Mouse (Mus musculus): ENCODE measurements at regions not wholly inside any gene's neighbourhood (a gene's known extent, or its start where the extent isn't known, plus 50 kb on each side); places are given as distances from the start of the nearest gene placed in this dataset.

GRCm38 (mm10) chr5:148454200-148454599 is 54.5 kb upstream of the Slc7a1 start:
- ATAC-seq (ENCODE audit: poor library complexity, severe bottlenecking), result no peak

DNA sequence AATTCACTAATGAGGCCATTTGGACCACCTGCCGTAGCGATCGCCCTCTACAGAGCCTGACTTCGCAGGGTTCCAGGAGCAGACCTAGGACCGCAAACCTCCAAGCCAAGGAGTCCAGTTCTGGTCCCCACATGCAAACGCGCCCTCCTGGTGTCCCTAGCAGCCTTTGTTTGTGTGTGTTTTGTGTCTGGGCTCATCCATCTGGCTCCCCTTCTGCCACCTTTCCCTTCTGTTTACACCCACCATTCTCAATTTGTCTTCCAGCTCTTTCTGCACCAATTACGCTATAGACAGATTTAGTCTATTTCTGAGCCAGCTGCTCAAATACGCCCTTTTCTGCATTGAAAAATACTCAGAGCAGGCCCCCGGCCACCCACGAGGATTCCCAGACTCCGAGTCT is 54.1 kb upstream of the Slc7a1 start:
- ATAC-seq (ENCODE audit: poor library complexity, severe bottlenecking), result no peak

DNA sequence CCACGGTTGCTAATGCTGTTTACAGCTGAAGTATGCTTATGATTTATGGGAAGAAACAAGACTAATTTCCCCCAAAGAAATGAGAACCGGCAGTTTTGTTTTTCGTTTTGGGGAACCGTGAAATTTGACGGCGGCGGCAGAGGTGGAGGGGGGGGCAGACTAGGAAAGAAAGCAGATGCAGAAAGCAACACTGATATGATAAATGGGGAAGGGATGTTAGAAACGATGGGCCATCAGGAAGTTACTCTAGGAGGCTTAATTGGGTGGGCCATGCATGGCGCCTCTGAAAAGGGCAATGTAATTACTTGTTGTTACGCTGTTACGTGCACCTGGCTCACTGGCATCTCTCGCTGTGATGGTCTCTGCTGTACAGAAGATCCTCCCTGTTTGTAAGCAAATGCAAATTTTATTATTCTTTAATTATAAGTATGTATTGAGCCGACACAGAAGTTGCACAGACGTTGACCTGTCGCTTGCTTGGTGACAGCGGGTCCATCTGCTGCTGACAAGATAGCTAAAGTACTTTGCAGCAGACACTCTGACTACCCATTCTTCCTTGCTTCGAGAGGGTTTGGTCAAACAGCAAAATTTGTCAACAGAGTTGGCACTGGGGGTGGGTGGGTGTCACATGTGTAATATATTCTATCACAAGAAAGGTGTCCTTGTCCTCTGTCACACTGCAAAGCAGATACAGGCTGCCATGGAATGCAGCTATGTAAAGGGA is 53.4 kb upstream of the Slc7a1 start:
- ATAC-seq (ENCODE audit: poor library complexity, severe bottlenecking), result peak; percentile 53

DNA sequence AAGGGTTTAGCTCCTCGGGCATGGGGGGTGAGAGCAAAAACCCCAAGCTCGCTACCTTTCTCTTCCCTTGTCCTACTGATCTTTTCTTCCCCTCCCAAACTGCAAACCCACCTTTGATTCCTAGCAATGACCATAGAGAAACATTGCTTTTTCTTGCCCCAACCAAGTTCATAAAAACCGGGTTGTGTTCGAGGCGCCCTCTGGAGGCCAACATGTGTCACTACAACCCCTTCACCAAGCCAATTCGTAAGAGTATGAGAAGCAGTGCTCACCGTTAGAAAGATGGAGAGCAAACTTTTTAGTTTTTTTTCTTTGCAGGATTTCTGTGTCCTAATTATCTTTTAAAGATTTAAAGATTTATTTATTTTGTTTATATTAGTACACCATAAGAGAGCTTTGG is 52.1 kb upstream of the Slc7a1 start:
- ATAC-seq (ENCODE audit: poor library complexity, severe bottlenecking), result peak; percentile 77

GRCm38 (mm10) chr5:148450924-148451323 is 51.2 kb upstream of the Slc7a1 start:
- peak; percentile 82 for ATAC-seq (ENCODE audit: poor library complexity, severe bottlenecking)

All from megakaryocyte, adult 5-6 weeks (primary cell).